Mouse (Mus musculus) erythroblast, embryonic 14.5 days (primary cell): Measurements from ENCODE around the gene Sbk3.

Source experiments
- GATA1 ChIP-seq: IDR thresholded peaks from 2 replicates; pipeline ENCODE4 v1.6.1; 2012; ENCODE audit warnings: low read length, inconsistent platforms, mixed read lengths
- TAL1 ChIP-seq: IDR thresholded peaks from 3 replicates; pipeline ENCODE4 v1.6.1; 2012; ENCODE audit warnings: low read length, inconsistent platforms, mixed read lengths

DNA sequence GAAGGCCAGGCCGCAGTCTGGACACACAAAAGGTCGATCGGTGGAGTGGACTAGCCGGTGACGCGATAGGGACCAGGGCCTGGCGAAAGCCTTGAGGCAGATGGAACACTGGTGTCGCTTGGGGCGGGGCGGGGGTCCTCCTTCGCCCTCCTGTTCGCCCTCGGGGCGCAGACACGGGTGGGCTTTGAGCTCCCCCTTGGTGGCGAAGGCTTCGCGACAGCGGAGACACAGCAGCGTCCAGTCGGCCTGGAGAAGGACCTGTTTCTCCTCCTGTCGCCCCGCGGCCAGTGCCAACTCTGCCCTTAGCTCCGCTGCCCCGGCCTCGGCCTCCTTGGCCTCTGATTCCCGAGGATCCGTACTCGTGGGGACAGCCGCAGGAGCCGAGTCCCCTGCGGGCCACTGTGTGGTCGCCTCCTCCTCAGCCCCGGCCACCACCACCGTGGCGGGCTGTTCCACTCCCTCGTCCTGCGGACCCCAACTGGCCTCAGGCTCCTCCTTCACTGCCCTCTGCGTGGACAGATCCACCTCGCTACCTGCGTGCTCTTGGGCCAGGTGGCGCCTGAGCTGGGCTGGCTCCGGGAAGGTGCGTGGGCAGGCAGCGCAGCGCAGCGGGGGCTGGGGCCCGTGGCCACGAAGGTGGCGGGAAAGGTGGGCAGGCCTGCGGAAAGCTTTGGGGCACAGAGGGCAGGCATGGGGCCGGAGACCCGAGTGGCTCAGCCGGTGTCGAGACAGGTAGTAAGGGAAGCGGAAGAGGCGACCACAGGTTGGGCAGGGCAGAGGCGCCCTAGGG, 23.2 kb upstream of the Sbk3 start:
- TF ChIP-seq TAL1 (no peak), GATA1 (no peak)
